Mouse (Mus musculus) G1E (cell line): ENCODE results near the gene Rit1. TPM values are rescaled to one million over a fixed set of nuclear protein-coding genes. Genes with fewer than 3 reads are reported as not detected.

Experiments
- ATAC-seq: 2 replicates; pipeline ENCODE4 v1.8.0; 2016; ENCODE audit warnings: mild to moderate bottlenecking; ENCODE audit not compliant: insufficient number of reproducible peaks, poor library complexity, low FRiP score, severe bottlenecking; ENCODE audit errors: extremely low read depth
- DNase-seq: peaks from one replicate; pipeline ENCODE4 v3.0.0; 2012; ENCODE audit warnings: low spot score
- H3K27me3 ChIP-seq: 2 replicates; pipeline ENCODE4 v1.6.1; 2012; ENCODE audit warnings: mild to moderate bottlenecking, low read length, inconsistent platforms; ENCODE audit not compliant: insufficient read depth
- H3K36me3 ChIP-seq: replicated peaks from 2 replicates; pipeline ENCODE3; 2012; ENCODE audit warnings: mild to moderate bottlenecking, inconsistent platforms
- H3K4me1 ChIP-seq: 2 replicates; pipeline ENCODE4 v1.6.1; 2012; ENCODE audit warnings: low read depth, low read length, inconsistent platforms, mixed read lengths; ENCODE audit not compliant: insufficient read depth
- H3K4me3 ChIP-seq: 2 replicates; pipeline ENCODE4 v1.5.1; 2012; ENCODE audit warnings: low read depth, mild to moderate bottlenecking, inconsistent platforms, low read length, moderate library complexity, mixed read lengths
- H3K9me3 ChIP-seq: replicated peaks from 2 replicates; pipeline ENCODE4 v1.6.1; 2012; ENCODE audit warnings: inconsistent platforms
- CTCF ChIP-seq: IDR thresholded peaks from 2 replicates; pipeline ENCODE4 v1.5.1; 2012; ENCODE audit warnings: low read depth, low read length, inconsistent platforms, mixed read lengths
- GATA1 ChIP-seq: IDR thresholded peaks from 2 replicates; pipeline ENCODE4 v1.6.1; 2012; ENCODE audit warnings: borderline replicate concordance, low read length, inconsistent platforms, mixed read lengths
- GATA2 ChIP-seq: IDR thresholded peaks from 2 replicates; pipeline ENCODE4 v1.6.1; 2012; ENCODE audit warnings: low read depth, low read length, inconsistent platforms, borderline replicate concordance
- POLR2AphosphoS5 ChIP-seq: IDR thresholded peaks from 2 replicates; pipeline ENCODE4 v1.6.1; 2012; ENCODE audit warnings: low read depth, low read length, inconsistent platforms; ENCODE audit not compliant: insufficient replicate concordance
- TAL1 ChIP-seq: conservative IDR thresholded peaks from 2 replicates; pipeline ENCODE4 v1.6.1; 2012; ENCODE audit warnings: low read depth, low read length, inconsistent platforms, mixed read lengths
- polyA plus RNA-seq: library from polyadenylated mRNA; stranded (reverse); fragments of >175 nt; gene quantifications from 2 replicates; pipeline ENCODE4 v1.2.3, GENCODE M21; 2012
- total RNA-seq, 2 experiments: library from RNA; stranded (forward) in 1 of 2; stranded (reverse) in 1 of 2; fragments of 200-1000 nt in 1 of 2; fragments of >200 nt in 1 of 2; fragmentation: Nextera tagmentation in 1 of 2; gene quantifications; 2 replicates each; pipeline ENCODE4 v1.2.3; 2014 to 2017

Gene Rit1
- total and polyA plus RNA-seq, 3 experiments = 18.2 to 30.8 (median 30.2) TPM

DNA sequence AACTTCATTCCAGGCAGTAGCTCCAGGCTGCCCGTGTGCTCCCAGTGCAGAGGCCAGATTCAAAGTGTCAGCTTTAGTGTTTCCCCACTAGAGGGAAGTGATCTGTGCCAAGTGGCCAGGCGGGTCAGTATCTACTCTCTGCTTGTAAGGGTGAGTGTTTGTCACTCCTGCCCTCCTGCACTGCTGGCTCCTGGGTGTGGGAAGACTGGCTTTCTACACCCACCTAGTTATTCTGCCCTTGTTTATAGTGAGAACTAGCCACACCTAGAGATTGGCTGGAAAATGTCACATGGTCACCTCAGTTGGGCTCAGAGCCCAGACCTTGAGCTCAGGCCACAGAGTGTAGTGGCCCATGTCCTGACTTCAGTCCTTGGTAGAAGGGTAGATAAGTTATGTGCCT lies 2.5 kb downstream of the Rit1 start:
- Histone ChIP-seq H3K36me3 (peaks cover 53% of the 10 kb centered on the region), H3K9me3 (no peaks in the 10 kb centered on the region), H3K4me1 (peaks cover 36% of the 10 kb centered on the region), H3K27me3 (no peaks in the 10 kb centered on the region), H3K4me3 (no peak overlapping the region)
- ATAC-seq (no peak), DNase-seq (no peak)
- TF ChIP-seq CTCF = no peak
- no peak for TF ChIP-seq GATA2
- no peak for TF ChIP-seq POLR2AphosphoS5
- TF ChIP-seq GATA1 = no peak
- no peak for TF ChIP-seq TAL1

GRCm38 (mm10) chr3:88736556-88736955 lies 19.9 kb downstream of the Rit1 start:
- no peak for DNase-seq
- Histone ChIP-seq H3K27me3 (peaks cover 3% of the 10 kb centered on the region; the same call in 1 of the 2 replicates), H3K36me3 (peaks cover 2% of the 10 kb centered on the region), H3K4me3 (no peak overlapping the region), H3K9me3 (peaks cover 3% of the 10 kb centered on the region; the same call in 1 of the 2 replicates), H3K4me1 (no peaks in the 10 kb centered on the region)
- no peak for TF ChIP-seq TAL1
- TF ChIP-seq CTCF = no peak
- no peak for TF ChIP-seq POLR2AphosphoS5
- no peak for TF ChIP-seq GATA1
- TF ChIP-seq GATA2 = no peak
- no peak for ATAC-seq

- ATAC-seq (no peak), DNase-seq (no peak)
- no peaks in the 10 kb centered on the region for H3K36me3 ChIP-seq
- H3K4me3 ChIP-seq = no peak overlapping the region
- no peaks in the 10 kb centered on the region; the same call in 1 of the 2 replicates for H3K4me1 ChIP-seq
- no peak for TF ChIP-seq GATA2
- TF ChIP-seq TAL1 = no peak
- peak; percentile 83 for TF ChIP-seq CTCF
- H3K27me3 ChIP-seq = peaks cover 5% of the 10 kb centered on the region; the same call in 1 of the 2 replicates
- H3K9me3 ChIP-seq = peaks cover 3% of the 10 kb centered on the region; the same call in 1 of the 2 replicates
These were observed 22.0 kb downstream of the Rit1 start for GRCm38 (mm10) chr3:88738641-88739040.

DNA sequence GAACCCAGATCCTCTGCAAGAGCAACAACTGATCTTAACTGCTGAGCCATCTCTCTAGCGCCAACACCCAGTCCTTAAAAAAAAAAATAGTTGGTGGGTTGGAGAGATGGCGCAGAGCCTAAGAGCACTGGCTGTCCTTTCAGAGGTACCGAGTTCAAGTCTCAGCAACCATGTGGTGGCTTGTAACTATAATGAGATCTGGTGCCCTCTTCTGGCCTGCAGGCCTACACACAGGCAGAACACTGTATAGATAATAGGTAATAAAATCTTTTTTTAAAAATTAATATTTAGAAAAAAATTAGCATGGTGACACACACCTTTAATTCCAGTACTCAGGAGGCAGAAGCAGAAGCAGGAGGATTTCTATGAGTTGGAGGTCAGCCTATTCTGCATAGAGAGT lies 23.5 kb downstream of the Rit1 start:
- no peak for ATAC-seq
- TF ChIP-seq CTCF = no peak
- no peak for TF ChIP-seq POLR2AphosphoS5
- TF ChIP-seq TAL1 = no peak
- TF ChIP-seq GATA1 = no peak
- TF ChIP-seq GATA2 = no peak

GRCm38 (mm10) chr3:88745534-88745933 lies 28.9 kb downstream of the Rit1 start:
- ATAC-seq = no peak
- Histone ChIP-seq H3K9me3 (no peaks in the 10 kb centered on the region), H3K36me3 (no peaks in the 10 kb centered on the region), H3K4me3 (no peak overlapping the region), H3K27me3 (peaks cover 5% of the 10 kb centered on the region; the same call in 1 of the 2 replicates), H3K4me1 (peaks cover 23% of the 10 kb centered on the region)
- DNase-seq = no peak
- no peak for TF ChIP-seq TAL1
- TF ChIP-seq CTCF = no peak
- TF ChIP-seq GATA2 = no peak
- no peak for TF ChIP-seq GATA1
- no peak for TF ChIP-seq POLR2AphosphoS5

More for the DNA sequence above, 23.5 kb downstream of the Rit1 start:
- Histone ChIP-seq H3K4me3 (no peak overlapping the region), H3K36me3 (no peaks in the 10 kb centered on the region), H3K9me3 (no peaks in the 10 kb centered on the region), H3K4me1 (peaks cover under 1% of the 10 kb centered on the region), H3K27me3 (peaks cover 5% of the 10 kb centered on the region; the same call in 1 of the 2 replicates)
- no peak for DNase-seq

DNA sequence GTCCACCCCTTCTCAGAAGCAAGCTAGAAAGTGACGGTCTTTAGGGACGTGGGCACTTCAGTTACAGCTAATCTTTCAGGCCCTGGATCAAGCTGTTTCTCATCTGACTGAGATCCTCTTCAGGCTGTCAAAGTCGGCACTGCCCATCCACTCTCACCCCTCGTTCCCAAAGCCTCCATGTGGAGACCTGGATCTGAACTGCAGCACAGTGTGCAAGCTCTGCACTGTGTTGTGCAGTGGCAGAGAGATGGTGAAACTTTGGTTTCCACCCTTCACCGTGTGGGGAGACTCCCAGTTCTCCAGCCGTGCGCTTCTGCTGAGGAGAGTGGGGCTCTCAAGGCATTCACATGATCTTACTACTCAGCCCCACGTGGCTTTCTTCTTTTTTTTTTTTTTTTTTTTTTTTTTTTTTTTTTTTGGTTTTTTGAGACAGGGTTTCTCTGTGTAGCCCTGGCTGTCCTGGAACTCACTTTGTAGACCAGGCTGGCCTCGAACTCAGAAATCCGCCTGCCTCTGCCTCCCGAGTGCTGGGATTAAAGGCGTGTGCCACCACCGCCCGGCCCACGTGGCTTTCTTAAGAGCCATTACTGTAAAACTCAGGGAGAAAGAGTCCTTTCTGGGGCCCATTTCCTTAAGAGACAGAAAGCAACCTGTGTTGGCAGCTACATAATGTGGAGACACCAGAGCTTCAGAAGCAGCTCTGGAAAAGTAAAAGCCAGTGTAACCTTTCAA lies 29.7 kb downstream of the Rit1 start:
- DNase-seq = no peak

More for the DNA sequence above, 29.7 kb downstream of the Rit1 start:
- Histone ChIP-seq H3K27me3 (peaks cover 5% of the 10 kb centered on the region; the same call in 1 of the 2 replicates), H3K9me3 (no peaks in the 10 kb centered on the region), H3K4me1 (peaks cover 23% of the 10 kb centered on the region), H3K4me3 (no peak overlapping the region; the same call in 1 of the 2 replicates), H3K36me3 (no peaks in the 10 kb centered on the region)
- ATAC-seq = no peak
- TF ChIP-seq CTCF (no peak), GATA2 (no peak), GATA1 (no peak), POLR2AphosphoS5 (no peak), TAL1 (no peak)
